Mouse (Mus musculus) midbrain, embryonic 16.5 days (tissue): Measurements from ENCODE around the gene L3hypdh. TPM values are rescaled to one million over a fixed set of nuclear protein-coding genes. Genes with fewer than 3 reads are reported as not detected.

Experiments
- ATAC-seq: fragments of 200-750 bp; cut with Nextera tagmentation; 2 replicates; pipeline ENCODE4 v1.8.0; 2017; ENCODE audit warnings: moderate TSS enrichment
- H3K27ac ChIP-seq: fragments of 300-500 bp; sonication (generic); 2 replicates; pipeline ENCODE4 v1.5.1; 2014; ENCODE audit warnings: mild to moderate bottlenecking, low read length, mixed read lengths
- H3K27me3 ChIP-seq: fragments of 300-500 bp; sonication (generic); 2 replicates; pipeline ENCODE4 v1.6.1; 2014; ENCODE audit warnings: low read depth, low read length, mixed read lengths; ENCODE audit not compliant: control insufficient read depth, insufficient read depth
- H3K36me3 ChIP-seq: fragments of 300-500 bp; sonication (generic); 2 replicates; pipeline ENCODE4 v1.6.1; 2014; ENCODE audit warnings: mild to moderate bottlenecking, low read length, moderate library complexity, mixed read lengths; ENCODE audit not compliant: control insufficient read depth, insufficient read depth
- H3K4me1 ChIP-seq: fragments of 300-500 bp; sonication (generic); 2 replicates; pipeline ENCODE4 v1.6.1; 2014; ENCODE audit warnings: mild to moderate bottlenecking, low read length, mixed read lengths; ENCODE audit not compliant: control insufficient read depth, insufficient read depth
- H3K4me2 ChIP-seq: fragments of 300-500 bp; sonication (generic); 2 replicates; pipeline ENCODE4 v1.6.1; 2014; ENCODE audit warnings: mild to moderate bottlenecking, low read length, mixed read lengths
- H3K4me3 ChIP-seq: fragments of 300-500 bp; sonication (generic); 2 replicates; pipeline ENCODE4 v1.5.1; 2014; ENCODE audit warnings: low read depth, mild to moderate bottlenecking, low read length, moderate library complexity, mixed read lengths
- H3K9ac ChIP-seq: fragments of 300-500 bp; sonication (generic); 2 replicates; pipeline ENCODE4 v1.6.1; 2014; ENCODE audit warnings: low read depth, low read length, mixed read lengths
- H3K9me3 ChIP-seq: fragments of 300-500 bp; sonication (generic); replicated peaks from 2 replicates; pipeline ENCODE4 v1.6.1; 2014; ENCODE audit warnings: mild to moderate bottlenecking, low read length, mixed read lengths; ENCODE audit not compliant: control insufficient read depth, poor library complexity, severe bottlenecking
- WGBS: fragments of 180-500 bp; shearing (Covaris S2); extraction: QIAGEN DNeasy Blood & Tissue Kit; methylation state at CpG from one replicate; pipeline ENCODE4 v1.1.7; 2014; 5-methylcytosine and 5-hydroxymethylcytosine counted together
- polyA plus RNA-seq: library from polyadenylated mRNA; unstranded; fragments of >200 nt; fragmentation: Nextera tagmentation; extraction: Ambion mirVana; gene quantifications from 2 replicates; pipeline ENCODE4 v1.2.1, GENCODE M21; 2015

L3hypdh gene
- polyA plus RNA-seq, 1 experiment from 2014 or later: 10.9 TPM

GRCm38 (mm10) chr12:72041238-72041637 lies 44.0 kb downstream of the L3hypdh start:
- Histone ChIP-seq H3K27me3 (no peaks in the 10 kb centered on the region), H3K9ac (no peak overlapping the region), H3K36me3 (no peaks in the 10 kb centered on the region), H3K9me3 (no peaks in the 10 kb centered on the region), H3K4me3 (no peak overlapping the region), H3K4me2 (no peak overlapping the region), H3K27ac (no peak overlapping the region), H3K4me1 (no peaks in the 10 kb centered on the region)
- ATAC-seq: no peak
- WGBS: 97% methylated on average over 3 of the region's 3 CpGs

- Histone ChIP-seq H3K36me3 (no peaks in the 10 kb centered on the region), H3K4me2 (no peak overlapping the region), H3K9ac (no peak overlapping the region), H3K9me3 (no peaks in the 10 kb centered on the region), H3K27ac (no peak overlapping the region), H3K4me1 (no peaks in the 10 kb centered on the region), H3K27me3 (no peaks in the 10 kb centered on the region), H3K4me3 (no peak overlapping the region)
- WGBS: 75% methylated on average over 8 of the region's 8 CpGs
- no peak for ATAC-seq
Measured at GRCm38 (mm10) chr12:72039501-72039900, 45.7 kb downstream of the L3hypdh start.

GRCm38 (mm10) chr12:72038866-72039265 lies 46.4 kb downstream of the L3hypdh start:
- WGBS: 68% methylated on average over 2 of the region's 2 CpGs
- ATAC-seq: no peak

GRCm38 (mm10) chr12:72037049-72037448 lies 48.2 kb downstream of the L3hypdh start:
- Histone ChIP-seq H3K9me3 (no peaks in the 10 kb centered on the region), H3K4me1 (no peaks in the 10 kb centered on the region), H3K27me3 (no peaks in the 10 kb centered on the region), H3K36me3 (no peaks in the 10 kb centered on the region), H3K9ac (no peak overlapping the region), H3K4me2 (no peak overlapping the region), H3K4me3 (no peak overlapping the region), H3K27ac (no peak overlapping the region)
- ATAC-seq: no peak
- 93% methylated on average over 6 of the region's 6 CpGs for WGBS

More at GRCm38 (mm10) chr12:72038866-72039265, 46.4 kb downstream of the L3hypdh start:
- Histone ChIP-seq H3K9me3 (no peaks in the 10 kb centered on the region), H3K9ac (no peak overlapping the region), H3K4me2 (no peak overlapping the region), H3K27me3 (no peaks in the 10 kb centered on the region), H3K4me3 (no peak overlapping the region), H3K4me1 (no peaks in the 10 kb centered on the region), H3K27ac (no peak overlapping the region), H3K36me3 (no peaks in the 10 kb centered on the region)

GRCm38 (mm10) chr12:72036097-72036661 lies 49.1 kb downstream of the L3hypdh start:
- H3K27ac ChIP-seq: no peak overlapping the region
- H3K4me2 ChIP-seq: no peak overlapping the region
- H3K4me3 ChIP-seq: no peak overlapping the region
- 72% methylated on average over 9 of the region's 9 CpGs for WGBS
- no peak overlapping the region for H3K9ac ChIP-seq
- H3K36me3 ChIP-seq: no peaks in the 10 kb centered on the region
- no peaks in the 10 kb centered on the region for H3K27me3 ChIP-seq
- no peak for ATAC-seq
- no peaks in the 10 kb centered on the region for H3K4me1 ChIP-seq
- H3K9me3 ChIP-seq: no peaks in the 10 kb centered on the region

- H3K36me3 ChIP-seq: no peaks in the 10 kb centered on the region
- H3K27ac ChIP-seq: no peak overlapping the region
- WGBS: 90% methylated on average over 6 of the region's 6 CpGs
- H3K27me3 ChIP-seq: no peaks in the 10 kb centered on the region
- no peak overlapping the region for H3K4me3 ChIP-seq
- no peak overlapping the region for H3K4me2 ChIP-seq
- H3K9ac ChIP-seq: no peak overlapping the region
- no peak for ATAC-seq
- H3K9me3 ChIP-seq: no peaks in the 10 kb centered on the region
- H3K4me1 ChIP-seq: no peaks in the 10 kb centered on the region
Measured at GRCm38 (mm10) chr12:72031794-72032193, 53.4 kb downstream of the L3hypdh start.

- Histone ChIP-seq H3K36me3 (no peaks in the 10 kb centered on the region), H3K4me1 (no peaks in the 10 kb centered on the region), H3K27me3 (no peaks in the 10 kb centered on the region), H3K4me2 (no peak overlapping the region), H3K9me3 (no peaks in the 10 kb centered on the region), H3K9ac (no peak overlapping the region), H3K4me3 (no peak overlapping the region), H3K27ac (no peak overlapping the region)
- WGBS: 93% methylated on average over 5 of the region's 5 CpGs
- no peak for ATAC-seq
Measured at GRCm38 (mm10) chr12:72031171-72031570, 54.1 kb downstream of the L3hypdh start.

- Histone ChIP-seq H3K4me3 (no peak overlapping the region), H3K9me3 (no peaks in the 10 kb centered on the region), H3K36me3 (no peaks in the 10 kb centered on the region), H3K4me2 (no peak overlapping the region), H3K9ac (no peak overlapping the region), H3K4me1 (no peaks in the 10 kb centered on the region), H3K27me3 (no peaks in the 10 kb centered on the region), H3K27ac (no peak overlapping the region)
- 31% methylated on average over 6 of the region's 6 CpGs for WGBS
- no peak; the same call in 1 of the 2 replicates for ATAC-seq
Measured at GRCm38 (mm10) chr12:72025275-72025795, 59.9 kb downstream of the L3hypdh start.

- no peak overlapping the region for H3K9ac ChIP-seq
- H3K4me2 ChIP-seq: no peak overlapping the region
- H3K36me3 ChIP-seq: no peaks in the 10 kb centered on the region
- no peaks in the 10 kb centered on the region for H3K4me1 ChIP-seq
- H3K27ac ChIP-seq: no peak overlapping the region
- ATAC-seq: no peak
- H3K9me3 ChIP-seq: no peaks in the 10 kb centered on the region
- WGBS: 98% methylated on average over 5 of the region's 5 CpGs
- no peak overlapping the region for H3K4me3 ChIP-seq
- no peaks in the 10 kb centered on the region for H3K27me3 ChIP-seq
Measured at GRCm38 (mm10) chr12:72023572-72023971, 61.7 kb downstream of the L3hypdh start.
